8 mouse cellular contexts compared by ENCODE assay signal in genomic region chr19:8989567-8990431, GRCm38 (mm10). TPM values are rescaled to one million over a fixed set of nuclear protein-coding genes. Genes with fewer than 3 reads are reported as not detected.
A peak's percentile ranks its signal among the peaks of the same experiment; 100 is the strongest.
DNase-seq lines count a peak whose midpoint lies in the region; ATAC-seq and TF ChIP-seq lines count a peak whose summit lies in the region.

No protein-coding gene starts in this region.

- DNase-seq in CD4-positive, CD25-positive, alpha-beta regulatory T cell, adult 2 months (ENCODE audit: low read depth, low spot score) = peak; percentile 79
- DNase-seq in adrenal gland, adult (ENCODE audit: inconsistent age in 2 of 2, low spot score in 1 of 2) = peak; percentile 90 to 94
- DNase-seq in hindbrain, embryonic 10.5 days (ENCODE audit: low spot score) = peak; percentile 81
- DNase-seq in limb, embryonic 14.5 days (ENCODE audit: low spot score) = peak; percentile 97
- peak; percentile 38 to 53 for DNase-seq in thymus, postnatal 10 days (ENCODE audit: low spot score in 2 of 2)
- DNase-seq in cerebellum, adult 9-10 months = no peak

- H3K4me3 ChIP-seq in forebrain, embryonic 15.5 days = peak overlapping the region; percentile 47
- peak overlapping the region; percentile 70 for H3K4me3 ChIP-seq in hindbrain, embryonic 10.5 days
- H3K4me3 ChIP-seq in limb, embryonic 14.5 days (replicated peaks; ENCODE audit: low read length) = peak overlapping the region; percentile 64
- peak overlapping the region; percentile 42 for H3K4me3 ChIP-seq in midbrain, embryonic 15.5 days

- H3K27me3 ChIP-seq in forebrain, embryonic 15.5 days = peaks cover 13% of the 10 kb centered on the region
- H3K27me3 ChIP-seq in hindbrain, embryonic 10.5 days (ENCODE audit: insufficient read depth, poor library complexity, severe bottlenecking) = peaks cover 60% of the 10 kb centered on the region
- H3K27me3 ChIP-seq in limb, embryonic 14.5 days (ENCODE audit: control insufficient read depth, insufficient read depth, low read length) = no peaks in the 10 kb centered on the region
- peaks cover 39% of the 10 kb centered on the region for H3K27me3 ChIP-seq in midbrain, embryonic 15.5 days (replicated peaks)

- peak; percentile 54 for ATAC-seq in forebrain, embryonic 15.5 days (replicated peaks)
- peak; percentile 89 for ATAC-seq in limb, embryonic 14.5 days (ENCODE audit: low FRiP score, low read depth)
- ATAC-seq in midbrain, embryonic 15.5 days (replicated peaks) = peak; percentile 55

- TF ChIP-seq POLR2A in limb, embryonic 14.5 days (IDR thresholded peaks at IDR 0.05; ENCODE audit: borderline replicate concordance, extremely low read depth, insufficient read depth, insufficient read length) = 0 out of 2 replicates have a peak, but pooled peaks have one; percentile 28

- H3K36me3 ChIP-seq in forebrain, embryonic 15.5 days = no peaks in the 10 kb centered on the region
- H3K36me3 ChIP-seq in hindbrain, embryonic 10.5 days = no peaks in the 10 kb centered on the region
- no peaks in the 10 kb centered on the region for H3K36me3 ChIP-seq in limb, embryonic 14.5 days (ENCODE audit: control insufficient read depth, insufficient read depth, low read length)
- H3K36me3 ChIP-seq in midbrain, embryonic 15.5 days (replicated peaks) = no peaks in the 10 kb centered on the region

- peak overlapping the region; percentile 53 for H3K9ac ChIP-seq in forebrain, embryonic 15.5 days (replicated peaks)
- peak overlapping the region; percentile 90 for H3K9ac ChIP-seq in limb, embryonic 14.5 days (ENCODE audit: low read depth, low read length, severe bottlenecking)
- peak overlapping the region; percentile 18; the same call in 1 of the 2 replicates for H3K9ac ChIP-seq in midbrain, embryonic 15.5 days

- peak overlapping the region; percentile 91 for H3K4me2 ChIP-seq in forebrain, embryonic 15.5 days (replicated peaks)
- H3K4me2 ChIP-seq in limb, embryonic 14.5 days (replicated peaks; ENCODE audit: low read depth, low read length, severe bottlenecking) = peak overlapping the region; percentile 56
- H3K4me2 ChIP-seq in midbrain, embryonic 15.5 days = peak overlapping the region; percentile 73

- no peak overlapping the region for H3K27ac ChIP-seq in forebrain, embryonic 15.5 days (replicated peaks)
- peak overlapping the region; percentile 86 for H3K27ac ChIP-seq in hindbrain, embryonic 10.5 days
- peak overlapping the region; percentile 97 for H3K27ac ChIP-seq in limb, embryonic 14.5 days (replicated peaks; ENCODE audit: low read depth, low read length)
- no peak overlapping the region; the same call in 1 of the 2 replicates for H3K27ac ChIP-seq in midbrain, embryonic 15.5 days

- no peaks in the 10 kb centered on the region for H3K9me3 ChIP-seq in forebrain, embryonic 15.5 days
- no peaks in the 10 kb centered on the region for H3K9me3 ChIP-seq in hindbrain, embryonic 10.5 days
- no peaks in the 10 kb centered on the region for H3K9me3 ChIP-seq in limb, embryonic 14.5 days (ENCODE audit: control insufficient read depth, low read length)
- no peaks in the 10 kb centered on the region for H3K9me3 ChIP-seq in midbrain, embryonic 15.5 days

- H3K4me1 ChIP-seq in forebrain, embryonic 15.5 days = peaks cover 35% of the 10 kb centered on the region
- H3K4me1 ChIP-seq in hindbrain, embryonic 10.5 days (replicated peaks) = peaks cover 55% of the 10 kb centered on the region
- peaks cover 49% of the 10 kb centered on the region for H3K4me1 ChIP-seq in limb, embryonic 14.5 days (ENCODE audit: control insufficient read depth, insufficient read depth, low read length)
- H3K4me1 ChIP-seq in midbrain, embryonic 15.5 days = peaks cover 26% of the 10 kb centered on the region

- under 1% methylated on average over 53 of the region's 53 CpGs for WGBS in forebrain, embryonic 15.5 days
- under 1% methylated on average over 53 of the region's 53 CpGs for WGBS in hindbrain, embryonic 10.5 days
- under 1% methylated on average over 46 of the region's 53 CpGs for WGBS in limb, embryonic 14.5 days
- under 1% methylated on average over 52 of the region's 53 CpGs for WGBS in midbrain, embryonic 15.5 days

RNA-seq across cellular contexts. Expression of gene Ahnak, which starts 0.7 kb away (rescaled TPM):
- polyA plus RNA-seq in forebrain, embryonic 15.5 days (2015; fragmentation: Nextera tagmentation; extraction: Ambion mirVana) = 2.6 and 3.7 TPM in 2 replicates
- polyA plus RNA-seq in hindbrain, embryonic 10.5 days (2016; fragmentation: Nextera tagmentation; extraction: Ambion mirVana) = 8.1 and 11.0 TPM in 2 replicates
- polyA plus RNA-seq in limb, embryonic 14.5 days (2012; rRNA removed) = 21.6 and 31.4 TPM in 2 replicates
- 61.5 and 61.6 TPM in 2 replicates for polyA plus RNA-seq in limb, embryonic 14.5 days (2014; fragmentation: Nextera tagmentation; extraction: Ambion mirVana)
- 4.9 and 5.9 TPM in 2 replicates for polyA plus RNA-seq in midbrain, embryonic 15.5 days (2015; fragmentation: Nextera tagmentation; extraction: Ambion mirVana)

RNA-seq across cellular contexts. Expression of gene Eef1g, which starts 23.0 kb away (rescaled TPM):
- polyA plus RNA-seq in forebrain, embryonic 15.5 days (2015; fragmentation: Nextera tagmentation; extraction: Ambion mirVana) = 336 and 348 TPM in 2 replicates
- polyA plus RNA-seq in hindbrain, embryonic 10.5 days (2016; fragmentation: Nextera tagmentation; extraction: Ambion mirVana) = 402 and 497 TPM in 2 replicates
- polyA plus RNA-seq in limb, embryonic 14.5 days (2012; rRNA removed) = 530 and 577 TPM in 2 replicates
- polyA plus RNA-seq in limb, embryonic 14.5 days (2014; fragmentation: Nextera tagmentation; extraction: Ambion mirVana) = 499 and 500 TPM in 2 replicates
- 287 and 295 TPM in 2 replicates for polyA plus RNA-seq in midbrain, embryonic 15.5 days (2015; fragmentation: Nextera tagmentation; extraction: Ambion mirVana)

RNA-seq across cellular contexts. Expression of gene Tut1, which starts 36.2 kb away (rescaled TPM):
- polyA plus RNA-seq in forebrain, embryonic 15.5 days (2015; fragmentation: Nextera tagmentation; extraction: Ambion mirVana) = 34.1 and 34.7 TPM in 2 replicates
- polyA plus RNA-seq in hindbrain, embryonic 10.5 days (2016; fragmentation: Nextera tagmentation; extraction: Ambion mirVana) = 39.3 and 41.2 TPM in 2 replicates
- polyA plus RNA-seq in limb, embryonic 14.5 days (2012; rRNA removed) = 28.6 and 33.6 TPM in 2 replicates
- 27.6 and 29.2 TPM in 2 replicates for polyA plus RNA-seq in limb, embryonic 14.5 days (2014; fragmentation: Nextera tagmentation; extraction: Ambion mirVana)
- polyA plus RNA-seq in midbrain, embryonic 15.5 days (2015; fragmentation: Nextera tagmentation; extraction: Ambion mirVana) = 27.5 and 30.5 TPM in 2 replicates

RNA-seq across cellular contexts. Expression of gene Mta2, which starts 48.1 kb away (rescaled TPM):
- 171 and 175 TPM in 2 replicates for polyA plus RNA-seq in forebrain, embryonic 15.5 days (2015; fragmentation: Nextera tagmentation; extraction: Ambion mirVana)
- polyA plus RNA-seq in hindbrain, embryonic 10.5 days (2016; fragmentation: Nextera tagmentation; extraction: Ambion mirVana) = 178 and 184 TPM in 2 replicates
- 63.4 and 76.5 TPM in 2 replicates for polyA plus RNA-seq in limb, embryonic 14.5 days (2012; rRNA removed)
- polyA plus RNA-seq in limb, embryonic 14.5 days (2014; fragmentation: Nextera tagmentation; extraction: Ambion mirVana) = 43.8 and 47.2 TPM in 2 replicates
- 119 and 121 TPM in 2 replicates for polyA plus RNA-seq in midbrain, embryonic 15.5 days (2015; fragmentation: Nextera tagmentation; extraction: Ambion mirVana)

Comparison
In these comparisons a context has a peak if more than half of its experiments do, and no peak if none do; other contexts are left out.
1. H3K27ac ChIP-seq: peak in hindbrain, embryonic 10.5 days (single experiment) and limb, embryonic 14.5 days (single experiment); none in forebrain, embryonic 15.5 days (single experiment) and midbrain, embryonic 15.5 days (single experiment).
2. H3K9ac ChIP-seq: peak in every context shown above with its lines; median percentile 90 in limb, embryonic 14.5 days; 53 in forebrain, embryonic 15.5 days; 18 in midbrain, embryonic 15.5 days.
3. Peak in every context shown above with its lines, with median percentiles within 50 percentile points of each other: ATAC-seq, H3K4me2 ChIP-seq and H3K4me3 ChIP-seq.